Mouse (Mus musculus): ENCODE results near the gene Galnt7. TPM values are rescaled to one million over a fixed set of nuclear protein-coding genes. Genes with fewer than 3 reads are reported as not detected.
A peak's percentile ranks its signal among the peaks of the same experiment; 100 is the strongest.

Gene Galnt7
- total and polyA plus RNA-seq, 3 experiments, result 11.1 to 138 (median 18.5) TPM

- H3K27me3 ChIP-seq (ENCODE audit: control insufficient read depth in 1 of 2, insufficient read depth in 2 of 2, low read length in 2 of 2), result no peaks in the 10 kb centered on the region
- peaks cover 0 to 8% of the 10 kb centered on the region in 2 experiments; a peak in 2 of 4 replicates for H3K4me1 ChIP-seq (ENCODE audit: control insufficient read depth in 1 of 2, insufficient read depth in 2 of 2, low read length in 2 of 2)
- TF ChIP-seq SMC3 (IDR thresholded peaks at IDR 0.05; ENCODE audit: low read depth, low read length), result peak; percentile 80
- peak; percentile 35 to 70 (median 49) for TF ChIP-seq CTCF (IDR thresholded peaks at IDR 0.05 in 2 of 3, conservative IDR thresholded peaks at IDR 0.05 in 1 of 3; ENCODE audit: control insufficient read depth in 1 of 3, insufficient read depth in 1 of 3, low read depth in 2 of 3, low read length in 3 of 3, poor library complexity in 1 of 3, severe bottlenecking in 1 of 3)
- TF ChIP-seq RAD21 (IDR thresholded peaks at IDR 0.05; ENCODE audit: low read depth, low read length), result peak; percentile 66
- TF ChIP-seq ZC3H11A (IDR thresholded peaks at IDR 0.05; ENCODE audit: low read depth, low read length), result peak; percentile 47
- TF ChIP-seq CHD2 (IDR thresholded peaks at IDR 0.05; ENCODE audit: low read length), result no peak
- TF ChIP-seq ELF1 (IDR thresholded peaks at IDR 0.05; ENCODE audit: low read depth, low read length), result 0 out of 2 replicates have a peak, but pooled peaks have one; percentile 27
- DNase-seq (ENCODE audit: low read depth, low spot score), result peak; percentile 54
- H3K36me3 ChIP-seq (ENCODE audit: control insufficient read depth in 1 of 2, insufficient read depth in 2 of 2, low read length in 2 of 2), result peaks cover 0 to 2% of the 10 kb centered on the region in 2 experiments; a peak in 2 of 4 replicates
- no peak overlapping the region for H3K4me3 ChIP-seq (ENCODE audit: control insufficient read depth in 1 of 2, insufficient read depth in 1 of 2, low read depth in 2 of 2, low read length in 2 of 2)
- H3K9ac ChIP-seq (ENCODE audit: control insufficient read depth, low read depth, low read length, poor library complexity, severe bottlenecking), result no peak overlapping the region
- no peaks in the 10 kb centered on the region for H3K9me3 ChIP-seq (replicated peaks; ENCODE audit: insufficient read depth, low read length)
- H3K27ac ChIP-seq (ENCODE audit: control insufficient read depth, low read depth, low read length), result no peak overlapping the region
- H3K79me2 ChIP-seq (ENCODE audit: control insufficient read depth, insufficient read depth, low read length, poor library complexity), result no peaks in the 10 kb centered on the region
Measured at GRCm38 (mm10) chr8:57532223-57532622, 120.6 kb downstream of the Galnt7 start.

- no peaks in the 10 kb centered on the region for H3K27me3 ChIP-seq (ENCODE audit: control insufficient read depth in 1 of 2, insufficient read depth in 2 of 2, low read length in 2 of 2)
- H3K4me1 ChIP-seq (ENCODE audit: control insufficient read depth in 1 of 2, insufficient read depth in 2 of 2, low read length in 2 of 2), result peaks cover 0 to 8% of the 10 kb centered on the region in 2 experiments; a peak in 2 of 4 replicates
- H3K9me3 ChIP-seq (replicated peaks; ENCODE audit: insufficient read depth, low read length), result no peaks in the 10 kb centered on the region
- H3K36me3 ChIP-seq (ENCODE audit: control insufficient read depth in 1 of 2, insufficient read depth in 2 of 2, low read length in 2 of 2), result peaks cover 0 to 2% of the 10 kb centered on the region in 2 experiments; a peak in 1 of 4 replicates
- DNase-seq (ENCODE audit: low read depth, low spot score), result peak; percentile 92
- TF ChIP-seq CTCF (IDR thresholded peaks at IDR 0.05 in 2 of 3, conservative IDR thresholded peaks at IDR 0.05 in 1 of 3; ENCODE audit: control insufficient read depth in 1 of 3, insufficient read depth in 1 of 3, low read depth in 2 of 3, low read length in 3 of 3, poor library complexity in 1 of 3, severe bottlenecking in 1 of 3) (peak; percentile 79 to 95 (median 80)), E2F4 (IDR thresholded peaks at IDR 0.05; ENCODE audit: borderline replicate concordance, low read depth, low read length) (no peak), POLR2AphosphoS2 (IDR thresholded peaks at IDR 0.05; ENCODE audit: low read length) (no peak), TBP (IDR thresholded peaks at IDR 0.05; ENCODE audit: low read depth, low read length) (no peak), SIN3A (IDR thresholded peaks at IDR 0.05; ENCODE audit: low read length) (peak; percentile 66), ZC3H11A (IDR thresholded peaks at IDR 0.05; ENCODE audit: low read depth, low read length) (peak; percentile 95), BHLHE40 (IDR thresholded peaks at IDR 0.05; ENCODE audit: borderline replicate concordance, low read depth, low read length) (no peak), SMC3 (IDR thresholded peaks at IDR 0.05; ENCODE audit: low read depth, low read length) (peak; percentile 98), ZKSCAN1 (IDR thresholded peaks at IDR 0.05; ENCODE audit: low read depth, low read length) (no peak), MXI1 (IDR thresholded peaks at IDR 0.05; ENCODE audit: low read depth, low read length) (no peak; the same call in 1 of the 2 replicates), NRF1 (IDR thresholded peaks at IDR 0.05; ENCODE audit: insufficient read depth, low read depth, low read length, poor library complexity, severe bottlenecking) (no peak), ELF1 (IDR thresholded peaks at IDR 0.05; ENCODE audit: low read depth, low read length) (peak; percentile 61; the same call in 1 of the 2 replicates), RAD21 (IDR thresholded peaks at IDR 0.05; ENCODE audit: low read depth, low read length) (peak; percentile 94), CHD1 (IDR thresholded peaks at IDR 0.05; ENCODE audit: low read depth, low read length) (peak; percentile 97), HCFC1 (IDR thresholded peaks at IDR 0.05; ENCODE audit: low read depth, low read length) (peak; percentile 51; the same call in 1 of the 2 replicates)
- H3K9ac ChIP-seq (ENCODE audit: control insufficient read depth, low read depth, low read length, poor library complexity, severe bottlenecking), result peak overlapping the region; percentile 33
- peak overlapping the region; percentile 56 for H3K27ac ChIP-seq (ENCODE audit: control insufficient read depth, low read depth, low read length)
- H3K4me3 ChIP-seq (ENCODE audit: control insufficient read depth in 1 of 2, insufficient read depth in 1 of 2, low read depth in 2 of 2, low read length in 2 of 2), result peak overlapping the region; percentile 29 to 50; a peak in 3 of 4 replicates
- H3K79me2 ChIP-seq (ENCODE audit: control insufficient read depth, insufficient read depth, low read length, poor library complexity), result no peaks in the 10 kb centered on the region
Measured at GRCm38 (mm10) chr8:57530666-57531349, 122.0 kb downstream of the Galnt7 start.

Measured in MEL (cell line).